Mouse (Mus musculus) lung, postnatal 14 days (tissue): ENCODE measurements around the gene Ppp1r13b.
A peak's percentile ranks its signal among the peaks of the same experiment; 100 is the strongest.

Source experiments
- DNase-seq: peaks from one replicate; pipeline ENCODE4 v3.0.0; 2021

The Ppp1r13b gene

GRCm38 (mm10) chr12:111820708-111821107, 87.2 kb downstream of the Ppp1r13b start:
- no peak for DNase-seq

- DNase-seq, result peak; percentile 25
Observed at GRCm38 (mm10) chr12:111819936-111820335, 88.0 kb downstream of the Ppp1r13b start.

- no peak for DNase-seq
Observed at GRCm38 (mm10) chr12:111817991-111818390, 89.9 kb downstream of the Ppp1r13b start.

GRCm38 (mm10) chr12:111816967-111817366, 90.9 kb downstream of the Ppp1r13b start:
- no peak for DNase-seq

GRCm38 (mm10) chr12:111816528-111816927, 91.4 kb downstream of the Ppp1r13b start:
- no peak for DNase-seq

- peak; percentile 33 for DNase-seq
Observed at GRCm38 (mm10) chr12:111814769-111815762, 92.8 kb downstream of the Ppp1r13b start.

GRCm38 (mm10) chr12:111813766-111814617, 93.9 kb downstream of the Ppp1r13b start, which contains the start of the genes Xrcc3 and Zfyve21:
Gene Xrcc3, minus strand, starts transcription at chr12:111813873.
Gene Zfyve21, plus strand, starts transcription at chr12:111814170.
- peak; percentile 96 for DNase-seq

- DNase-seq, result no peak
Observed at GRCm38 (mm10) chr12:111813111-111813765, 94.7 kb downstream of the Ppp1r13b start.

- DNase-seq, result no peak
Observed at GRCm38 (mm10) chr12:111812611-111813010, 95.3 kb downstream of the Ppp1r13b start.

- no peak for DNase-seq
Observed at GRCm38 (mm10) chr12:111812075-111812474, 95.8 kb downstream of the Ppp1r13b start.

- peak; percentile 79 for DNase-seq
Observed at GRCm38 (mm10) chr12:111809762-111810161, 98.1 kb downstream of the Ppp1r13b start.

- DNase-seq, result no peak
Observed at GRCm38 (mm10) chr12:111808775-111809174, 99.1 kb downstream of the Ppp1r13b start.

- no peak for DNase-seq
Observed at GRCm38 (mm10) chr12:111803538-111803937, 104.4 kb downstream of the Ppp1r13b start.

GRCm38 (mm10) chr12:111800459-111801183, 107.3 kb downstream of the Ppp1r13b start:
- no peak for DNase-seq

- no peak for DNase-seq
Observed at GRCm38 (mm10) chr12:111798493-111798892, 109.4 kb downstream of the Ppp1r13b start.

- no peak for DNase-seq
Observed at GRCm38 (mm10) chr12:111797251-111797650, 110.7 kb downstream of the Ppp1r13b start.

- DNase-seq, result no peak
Observed at GRCm38 (mm10) chr12:111795180-111795895, 112.6 kb downstream of the Ppp1r13b start.

GRCm38 (mm10) chr12:111794526-111795179, 113.3 kb downstream of the Ppp1r13b start:
- DNase-seq, result no peak

GRCm38 (mm10) chr12:111794102-111794501, 113.8 kb downstream of the Ppp1r13b start:
- no peak for DNase-seq

- no peak for DNase-seq
Observed at GRCm38 (mm10) chr12:111791474-111792104, 116.3 kb downstream of the Ppp1r13b start.
